Mouse (Mus musculus) testis, adult 2 months (tissue): ENCODE measurements around the gene Cdh26.

Source experiments
- CTCF ChIP-seq: fragments of 200-500 bp; IDR thresholded peaks from 2 replicates; pipeline ENCODE4 v1.5.1; 2012; ENCODE audit warnings: low read depth, mild to moderate bottlenecking, inconsistent platforms, low read length, moderate library complexity; ENCODE audit not compliant: control insufficient read depth, insufficient read depth, insufficient replicate concordance
- POLR2A ChIP-seq: fragments of 200-500 bp; IDR thresholded peaks from 2 replicates; pipeline ENCODE4 v1.6.1; 2012; ENCODE audit warnings: low read depth, mild to moderate bottlenecking, inconsistent platforms, low read length, moderate library complexity; ENCODE audit not compliant: control insufficient read depth

- no peak for TF ChIP-seq POLR2A
- TF ChIP-seq CTCF: no peak
Observed at GRCm38 (mm10) chr2:178479011-178479410, 48.7 kb downstream of the Cdh26 start.
